Mouse (Mus musculus): ENCODE results near the gene Arhgap44.

Arhgap44 gene

GRCm38 (mm10) chr11:65162767-65163120 lies at the start of gene Arhgap44:
Arhgap44 (minus strand) TSS chr11:65162961.
- in situ Hi-C loops (cut with MboI; ENCODE audit: low pct_unique_long_range_greater_than_20kb in 1 of 2, low sequenced_read_pairs in 2 of 2, unreplicated experiment in 1 of 2) = no loop called here

GRCm38 (mm10) chr11:65211701-65212100 lies 48.9 kb upstream of the Arhgap44 start:
- in situ Hi-C loops (cut with MboI; ENCODE audit: low pct_unique_long_range_greater_than_20kb in 1 of 2, low sequenced_read_pairs in 2 of 2, unreplicated experiment in 1 of 2) = no loop called here

GRCm38 (mm10) chr11:65209441-65209840 lies 46.7 kb upstream of the Arhgap44 start:
- in situ Hi-C loops (cut with MboI; ENCODE audit: low pct_unique_long_range_greater_than_20kb in 1 of 2, low sequenced_read_pairs in 2 of 2, unreplicated experiment in 1 of 2) = no loop called here

- in situ Hi-C loops (cut with MboI; ENCODE audit: low pct_unique_long_range_greater_than_20kb in 1 of 2, low sequenced_read_pairs in 2 of 2, unreplicated experiment in 1 of 2) = no loop called here
Observed at GRCm38 (mm10) chr11:65205306-65205705, 42.5 kb upstream of the Arhgap44 start.

- in situ Hi-C loops (cut with MboI; ENCODE audit: low pct_unique_long_range_greater_than_20kb in 1 of 2, low sequenced_read_pairs in 2 of 2, unreplicated experiment in 1 of 2) = no loop called here
Observed at GRCm38 (mm10) chr11:65204651-65205050, 41.9 kb upstream of the Arhgap44 start.

GRCm38 (mm10) chr11:65203020-65203419 lies 40.3 kb upstream of the Arhgap44 start:
- in situ Hi-C loops (cut with MboI; ENCODE audit: low pct_unique_long_range_greater_than_20kb in 1 of 2, low sequenced_read_pairs in 2 of 2, unreplicated experiment in 1 of 2) = no loop called here

- in situ Hi-C loops (cut with MboI; ENCODE audit: low pct_unique_long_range_greater_than_20kb in 1 of 2, low sequenced_read_pairs in 2 of 2, unreplicated experiment in 1 of 2) = no loop called here
Observed at GRCm38 (mm10) chr11:65202236-65202635, 39.5 kb upstream of the Arhgap44 start.

- in situ Hi-C loops (cut with MboI; ENCODE audit: low pct_unique_long_range_greater_than_20kb in 1 of 2, low sequenced_read_pairs in 2 of 2, unreplicated experiment in 1 of 2) = no loop called here
Observed at GRCm38 (mm10) chr11:65198026-65198425, 35.3 kb upstream of the Arhgap44 start.

GRCm38 (mm10) chr11:65197280-65197679 lies 34.5 kb upstream of the Arhgap44 start:
- in situ Hi-C loops (cut with MboI; ENCODE audit: low pct_unique_long_range_greater_than_20kb in 1 of 2, low sequenced_read_pairs in 2 of 2, unreplicated experiment in 1 of 2) = no loop called here

GRCm38 (mm10) chr11:65186974-65187373 lies 24.2 kb upstream of the Arhgap44 start:
- in situ Hi-C loops (cut with MboI; ENCODE audit: low pct_unique_long_range_greater_than_20kb in 1 of 2, low sequenced_read_pairs in 2 of 2, unreplicated experiment in 1 of 2) = no loop called here

GRCm38 (mm10) chr11:65185114-65185513 lies 22.4 kb upstream of the Arhgap44 start:
- in situ Hi-C loops (cut with MboI; ENCODE audit: low pct_unique_long_range_greater_than_20kb in 1 of 2, low sequenced_read_pairs in 2 of 2, unreplicated experiment in 1 of 2) = no loop called here

GRCm38 (mm10) chr11:65170121-65170750 lies 7.5 kb upstream of the Arhgap44 start:
- in situ Hi-C loops (cut with MboI; ENCODE audit: low pct_unique_long_range_greater_than_20kb in 1 of 2, low sequenced_read_pairs in 2 of 2, unreplicated experiment in 1 of 2) = no loop called here

GRCm38 (mm10) chr11:65161881-65162766 lies 637 bp downstream of the Arhgap44 start:
- in situ Hi-C loops (cut with MboI; ENCODE audit: low pct_unique_long_range_greater_than_20kb in 1 of 2, low sequenced_read_pairs in 2 of 2, unreplicated experiment in 1 of 2) = no loop called here

GRCm38 (mm10) chr11:65160991-65161880 lies 1.5 kb downstream of the Arhgap44 start:
- in situ Hi-C loops (cut with MboI; ENCODE audit: low pct_unique_long_range_greater_than_20kb in 1 of 2, low sequenced_read_pairs in 2 of 2, unreplicated experiment in 1 of 2) = no loop called here

GRCm38 (mm10) chr11:65159791-65160190 lies 3.0 kb downstream of the Arhgap44 start, which contains the start of gene 1700086D15Rik:
1700086D15Rik (minus strand) TSS chr11:65159891.
- in situ Hi-C loops (cut with MboI; ENCODE audit: low pct_unique_long_range_greater_than_20kb in 1 of 2, low sequenced_read_pairs in 2 of 2, unreplicated experiment in 1 of 2) = no loop called here

- in situ Hi-C loops (cut with MboI; ENCODE audit: low pct_unique_long_range_greater_than_20kb in 1 of 2, low sequenced_read_pairs in 2 of 2, unreplicated experiment in 1 of 2) = no loop called here
Observed at GRCm38 (mm10) chr11:65158658-65158990, 4.1 kb downstream of the Arhgap44 start.

- in situ Hi-C loops (cut with MboI; ENCODE audit: low pct_unique_long_range_greater_than_20kb in 1 of 2, low sequenced_read_pairs in 2 of 2, unreplicated experiment in 1 of 2) = no loop called here
Observed at GRCm38 (mm10) chr11:65157966-65158657, 4.6 kb downstream of the Arhgap44 start.

- in situ Hi-C loops (cut with MboI; ENCODE audit: low pct_unique_long_range_greater_than_20kb in 1 of 2, low sequenced_read_pairs in 2 of 2, unreplicated experiment in 1 of 2) = no loop called here
Observed at GRCm38 (mm10) chr11:65153006-65153405, 9.8 kb downstream of the Arhgap44 start.

Data from mouse embryonic stem cell (cell line).